Mouse (Mus musculus) bone marrow macrophage, adult 2 months (primary cell): ENCODE data around the gene Eftud2.

ENCODE experiments used
- CTCF ChIP-seq: IDR thresholded peaks from 2 replicates; pipeline ENCODE4 v1.5.1; 2012; ENCODE audit warnings: low read depth, mild to moderate bottlenecking, low read length, moderate library complexity
- POLR2A ChIP-seq: IDR thresholded peaks from 2 replicates; pipeline ENCODE4 v1.6.1; 2012; ENCODE audit warnings: mild to moderate bottlenecking, low read depth, low read length, borderline replicate concordance

- TF ChIP-seq CTCF (no peak), POLR2A (no peak)
These were observed 771 bp upstream of the Eftud2 start for GRCm38 (mm10) chr11:102881314-102882198.
